Mouse (Mus musculus): ENCODE data around the gene Olfr904. TPM values are rescaled to one million over a fixed set of nuclear protein-coding genes. Genes with fewer than 3 reads are reported as not detected.

Olfr904 gene
- 0.02 TPM in 1 of 2 replicates, not detected in the other for polyA plus RNA-seq (2012)

GRCm38 (mm10) chr9:38462844-38463243 is at the start of gene Olfr904:
Gene Olfr904 (plus strand): TSS chr9:38463144.

GRCm38 (mm10) chr9:38429155-38429554 is 33.8 kb upstream of the Olfr904 start, which contains the start of gene Olfr901:
Gene Olfr901 (plus strand): TSS chr9:38429455.

DNA sequence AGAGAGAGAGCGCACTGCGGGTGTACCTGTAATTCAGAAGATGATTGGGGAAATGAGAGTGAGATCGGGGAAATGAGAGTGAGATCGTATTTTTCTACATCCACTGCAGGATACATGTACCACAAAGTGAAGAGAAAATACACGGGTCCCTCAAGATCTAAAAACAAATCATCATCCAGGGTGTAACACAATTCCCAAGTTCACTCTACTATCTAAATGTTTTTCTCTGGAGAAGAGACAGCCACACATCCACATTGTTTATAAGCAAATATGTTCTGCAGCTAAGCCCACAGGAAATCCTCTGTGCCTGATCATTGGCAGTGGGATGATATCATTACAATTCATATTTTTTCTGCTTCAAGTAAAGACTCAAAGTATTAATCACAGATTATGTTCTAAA is 15.6 kb upstream of the Olfr904 start, which contains the start of gene Olfr902:
Olfr902 (plus strand) TSS at position 301 of the 400 bp plus-strand sequence.

DNA sequence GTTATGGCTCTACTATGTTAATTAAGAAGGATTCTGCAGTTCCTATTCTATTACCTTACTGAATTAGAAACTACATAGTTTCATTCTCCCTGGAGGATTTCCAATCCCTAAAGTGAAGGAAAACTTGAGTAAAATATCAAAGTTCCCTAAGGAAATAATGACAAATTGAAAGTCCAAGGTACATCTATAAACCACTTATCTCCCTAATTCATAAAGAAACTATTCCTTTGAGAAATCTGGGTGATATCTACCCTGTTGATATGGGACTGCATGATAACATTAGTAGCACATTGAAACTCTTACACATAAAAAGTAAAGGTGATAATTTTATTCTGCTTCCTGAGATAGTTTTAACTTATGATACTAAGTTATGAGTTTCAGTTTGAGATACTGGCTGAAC is 7.9 kb downstream of the Olfr904 start, which contains the start of gene Olfr905:
Olfr905 (plus strand) TSS at position 301 of the 400 bp plus-strand sequence.

DNA sequence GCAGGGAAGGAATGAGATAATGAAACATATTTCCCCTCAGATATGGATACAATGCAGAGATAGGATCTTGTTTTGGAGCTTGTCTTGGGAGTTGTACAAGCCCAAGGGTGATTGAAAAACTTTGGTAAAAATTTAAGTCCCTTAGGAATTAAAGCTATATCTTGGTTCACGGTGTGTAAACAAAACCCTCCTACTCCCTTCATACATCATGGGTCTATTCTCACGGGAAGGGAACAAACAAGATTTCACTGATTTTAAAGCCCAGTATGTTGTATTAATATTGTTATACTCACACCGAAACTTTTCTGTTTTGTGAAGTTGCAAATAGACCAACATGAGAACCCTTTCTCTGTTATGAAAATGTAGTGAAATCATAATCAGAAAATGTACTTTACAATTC is 23.8 kb downstream of the Olfr904 start, which contains the start of gene Olfr906:
Olfr906 (plus strand) TSS at position 301 of the 400 bp plus-strand sequence.

GRCm38 (mm10) chr9:38495501-38495900 is 32.6 kb downstream of the Olfr904 start, which contains the start of gene Olfr907:
Gene Olfr907 (plus strand): TSS chr9:38495801.

Other genes with a start within 250 kb of the Olfr904 start
- gene Olfr894, start 245.1 kb upstream of the Olfr904 start, polyA plus RNA-seq (2012), result not detected in 2 replicates
- not detected in 2 replicates for gene Olfr143, start 210.4 kb upstream of the Olfr904 start, polyA plus RNA-seq (2012)
- gene Olfr895, start 195.3 kb upstream of the Olfr904 start, polyA plus RNA-seq (2012), result not detected in 2 replicates
- gene Olfr896-ps1, start 172.0 kb upstream of the Olfr904 start, polyA plus RNA-seq (2012), result not detected in 2 replicates
- gene Olfr25, start 134.1 kb upstream of the Olfr904 start, polyA plus RNA-seq (2012), result 0.02 TPM in 1 of 2 replicates, not detected in the other
- 0.03 and 0.04 TPM in 2 replicates for gene Olfr898, start 114.7 kb upstream of the Olfr904 start, polyA plus RNA-seq (2012)
- gene Olfr250, start 96.2 kb upstream of the Olfr904 start, polyA plus RNA-seq (2012), result not detected in 2 replicates
- not detected in 2 replicates for gene Olfr251, start 86.1 kb upstream of the Olfr904 start, polyA plus RNA-seq (2012)
- not detected in 2 replicates for gene Olfr147, start 61.4 kb upstream of the Olfr904 start, polyA plus RNA-seq (2012)
- not detected in 2 replicates for gene Olfr901, start 33.7 kb upstream of the Olfr904 start, polyA plus RNA-seq (2012)
- not detected in 2 replicates for gene Olfr902, start 15.5 kb upstream of the Olfr904 start, polyA plus RNA-seq (2012)
- gene Olfr905, start 8.0 kb downstream of the Olfr904 start, polyA plus RNA-seq (2012), result not detected in 2 replicates
- gene Olfr906, start 23.9 kb downstream of the Olfr904 start, polyA plus RNA-seq (2012), result not detected in 2 replicates
- not detected in 2 replicates for gene Olfr907, start 32.7 kb downstream of the Olfr904 start, polyA plus RNA-seq (2012)
- not detected in 2 replicates for gene Olfr911-ps1, start 58.4 kb downstream of the Olfr904 start, polyA plus RNA-seq (2012)
- gene Olfr910, start 74.7 kb downstream of the Olfr904 start, polyA plus RNA-seq (2012), result not detected in 2 replicates
- not detected in 2 replicates for gene Olfr912, start 117.0 kb downstream of the Olfr904 start, polyA plus RNA-seq (2012)
- gene Olfr913, start 129.6 kb downstream of the Olfr904 start, polyA plus RNA-seq (2012), result not detected in 2 replicates
- gene Olfr914, start 142.0 kb downstream of the Olfr904 start, polyA plus RNA-seq (2012), result not detected in 2 replicates
- gene Olfr916, start 196.7 kb downstream of the Olfr904 start, polyA plus RNA-seq (2012), result not detected in 2 replicates
- not detected in 2 replicates for gene Olfr917, start 202.7 kb downstream of the Olfr904 start, polyA plus RNA-seq (2012)
- gene Olfr918, start 211.5 kb downstream of the Olfr904 start, polyA plus RNA-seq (2012), result not detected in 2 replicates
- not detected in 2 replicates for gene Olfr919, start 240.5 kb downstream of the Olfr904 start, polyA plus RNA-seq (2012)